Mouse (Mus musculus) frontal cortex, postnatal 10 days (tissue): ENCODE data around the gene Runx1.

Source experiments
- DNase-seq, 2 experiments: peaks; one replicate each; pipeline ENCODE4 v3.0.0; 2022; ENCODE audit warnings: low spot score in 2 of 2, mixed read lengths in 1 of 2

Gene Runx1

GRCm38 (mm10) chr16:92747062-92747461 lies 78.9 kb downstream of the Runx1 start:
- DNase-seq, result no peak

GRCm38 (mm10) chr16:92745239-92745638 lies 80.7 kb downstream of the Runx1 start:
- DNase-seq, result no peak

GRCm38 (mm10) chr16:92744172-92744777 lies 81.7 kb downstream of the Runx1 start:
- no peak for DNase-seq

GRCm38 (mm10) chr16:92743755-92744154 lies 82.2 kb downstream of the Runx1 start:
- DNase-seq, result no peak

- no peak for DNase-seq
Measured at GRCm38 (mm10) chr16:92741342-92741741, 84.6 kb downstream of the Runx1 start.

GRCm38 (mm10) chr16:92740541-92740940 lies 85.4 kb downstream of the Runx1 start:
- DNase-seq, result no peak

GRCm38 (mm10) chr16:92739997-92740396 lies 86.0 kb downstream of the Runx1 start:
- DNase-seq, result no peak

GRCm38 (mm10) chr16:92739071-92739793 lies 86.7 kb downstream of the Runx1 start:
- no peak for DNase-seq

- no peak for DNase-seq
Measured at GRCm38 (mm10) chr16:92738476-92739010, 87.4 kb downstream of the Runx1 start.

GRCm38 (mm10) chr16:92726870-92727269 lies 99.1 kb downstream of the Runx1 start:
- DNase-seq, result no peak

- DNase-seq, result no peak
Measured at GRCm38 (mm10) chr16:92724526-92724925, 101.4 kb downstream of the Runx1 start.

- no peak for DNase-seq
Measured at GRCm38 (mm10) chr16:92720678-92721077, 105.3 kb downstream of the Runx1 start.

- DNase-seq, result no peak
Measured at GRCm38 (mm10) chr16:92719725-92720124, 106.2 kb downstream of the Runx1 start.

GRCm38 (mm10) chr16:92715599-92716483 lies 110.1 kb downstream of the Runx1 start:
- DNase-seq, result no peak

GRCm38 (mm10) chr16:92710161-92710560 lies 115.8 kb downstream of the Runx1 start:
- no peak for DNase-seq

GRCm38 (mm10) chr16:92708718-92709117 lies 117.2 kb downstream of the Runx1 start:
- DNase-seq, result no peak

- no peak for DNase-seq
Measured at GRCm38 (mm10) chr16:92707712-92708111, 118.2 kb downstream of the Runx1 start.

GRCm38 (mm10) chr16:92707146-92707545 lies 118.8 kb downstream of the Runx1 start:
- DNase-seq, result no peak

GRCm38 (mm10) chr16:92705564-92706458 lies 120.1 kb downstream of the Runx1 start:
- DNase-seq, result no peak

- DNase-seq, result no peak
Measured at GRCm38 (mm10) chr16:92703850-92704249, 122.1 kb downstream of the Runx1 start.
